Mouse (Mus musculus) limb, embryonic 11.5 days (tissue): Measurements from ENCODE around the gene Papln. TPM values are rescaled to one million over a fixed set of nuclear protein-coding genes. Genes with fewer than 3 reads are reported as not detected.

Experiments
- ATAC-seq: fragments of 200-750 bp; cut with Nextera tagmentation; 2 replicates; pipeline ENCODE4 v1.8.0; 2017; ENCODE audit warnings: low read depth; ENCODE audit not compliant: insufficient number of reproducible peaks, low FRiP score, low TSS enrichment
- DNase-seq: peaks from one replicate; pipeline ENCODE4 v3.0.0-alpha.2; 2015; ENCODE audit warnings: low spot score
- H3K27ac ChIP-seq: fragments of 300-500 bp; sonication (generic); replicated peaks from 2 replicates; pipeline ENCODE4 v1.5.1; 2014; ENCODE audit warnings: low read depth, mild to moderate bottlenecking, low read length
- H3K27me3 ChIP-seq: fragments of 300-500 bp; sonication (generic); 2 replicates; pipeline ENCODE4 v1.6.1; 2014; ENCODE audit warnings: mild to moderate bottlenecking, low read length, mixed read lengths; ENCODE audit not compliant: control insufficient read depth, insufficient read depth
- H3K36me3 ChIP-seq: fragments of 300-500 bp; sonication (generic); 2 replicates; pipeline ENCODE4 v1.6.1; 2014; ENCODE audit warnings: mild to moderate bottlenecking, low read length, moderate library complexity, mixed read lengths; ENCODE audit not compliant: control insufficient read depth, insufficient read depth
- H3K4me1 ChIP-seq: fragments of 300-500 bp; sonication (generic); 2 replicates; pipeline ENCODE4 v1.6.1; 2014; ENCODE audit warnings: low read length, mixed read lengths; ENCODE audit not compliant: control insufficient read depth, insufficient read depth
- H3K4me2 ChIP-seq: fragments of 300-500 bp; sonication (generic); 2 replicates; pipeline ENCODE4 v1.6.1; 2014; ENCODE audit warnings: low read depth, mild to moderate bottlenecking, moderate library complexity; ENCODE audit not compliant: severe bottlenecking
- H3K4me3 ChIP-seq: fragments of 300-500 bp; sonication (generic); 2 replicates; pipeline ENCODE4 v1.5.1; 2014; ENCODE audit warnings: low read depth, low read length
- H3K9ac ChIP-seq: fragments of 300-500 bp; sonication (generic); 2 replicates; pipeline ENCODE4 v1.6.1; 2014; ENCODE audit warnings: mild to moderate bottlenecking, low read length
- H3K9me3 ChIP-seq: fragments of 300-500 bp; sonication (generic); 2 replicates; pipeline ENCODE4 v1.6.1; 2016; ENCODE audit warnings: low read length; ENCODE audit not compliant: control insufficient read depth
- WGBS: fragments of 180-500 bp; shearing (Covaris S2); extraction: QIAGEN DNeasy Blood & Tissue Kit; methylation state at CpG from one replicate; pipeline ENCODE4 v1.1.7; 2014; 5-methylcytosine and 5-hydroxymethylcytosine counted together
- polyA plus RNA-seq: library from polyadenylated mRNA; unstranded; fragments of >200 nt; fragmentation: Nextera tagmentation; extraction: Ambion mirVana; gene quantifications from 2 replicates; pipeline ENCODE4 v1.2.1, GENCODE M21; 2014

The Papln gene
- polyA plus RNA-seq, 1 experiment from 2014 or later: not detected

GRCm38 (mm10) chr12:83789781-83790140 lies 26.3 kb downstream of the Papln start:
- ATAC-seq (no peak), DNase-seq (no peak)
- no peaks in the 10 kb centered on the region for H3K27me3 ChIP-seq
- no peak overlapping the region for H3K27ac ChIP-seq
- H3K9me3 ChIP-seq: no peaks in the 10 kb centered on the region
- WGBS: 36% methylated on average over 4 of the region's 4 CpGs
- H3K4me1 ChIP-seq: no peaks in the 10 kb centered on the region; the same call in 1 of the 2 replicates
- no peak overlapping the region for H3K4me2 ChIP-seq
- H3K9ac ChIP-seq: no peak overlapping the region
- H3K36me3 ChIP-seq: peaks cover 4% of the 10 kb centered on the region; the same call in 1 of the 2 replicates
- no peak overlapping the region for H3K4me3 ChIP-seq

GRCm38 (mm10) chr12:83790749-83791148 lies 27.3 kb downstream of the Papln start:
- Histone ChIP-seq H3K4me1 (no peaks in the 10 kb centered on the region; the same call in 1 of the 2 replicates), H3K4me2 (no peak overlapping the region), H3K27ac (no peak overlapping the region), H3K36me3 (peaks cover 5% of the 10 kb centered on the region; the same call in 1 of the 2 replicates), H3K4me3 (no peak overlapping the region), H3K27me3 (no peaks in the 10 kb centered on the region), H3K9ac (no peak overlapping the region), H3K9me3 (no peaks in the 10 kb centered on the region)
- WGBS: 86% methylated on average over 4 of the region's 4 CpGs
- ATAC-seq (no peak), DNase-seq (no peak)

GRCm38 (mm10) chr12:83791737-83792136 lies 28.3 kb downstream of the Papln start:
- no peak for ATAC-seq
- no peak for DNase-seq
- no peaks in the 10 kb centered on the region for H3K9me3 ChIP-seq
- no peak overlapping the region for H3K4me3 ChIP-seq
- 91% methylated on average over 10 of the region's 10 CpGs for WGBS
- H3K27ac ChIP-seq: no peak overlapping the region
- no peaks in the 10 kb centered on the region for H3K27me3 ChIP-seq
- no peaks in the 10 kb centered on the region; the same call in 1 of the 2 replicates for H3K4me1 ChIP-seq
- H3K9ac ChIP-seq: no peak overlapping the region
- no peak overlapping the region for H3K4me2 ChIP-seq
- H3K36me3 ChIP-seq: peaks cover 8% of the 10 kb centered on the region; the same call in 1 of the 2 replicates

- ATAC-seq (no peak), DNase-seq (no peak)
- 66% methylated on average over 10 of the region's 10 CpGs for WGBS
- no peaks in the 10 kb centered on the region for H3K27me3 ChIP-seq
- H3K4me2 ChIP-seq: no peak overlapping the region
- no peaks in the 10 kb centered on the region for H3K9me3 ChIP-seq
- peaks cover 8% of the 10 kb centered on the region; the same call in 1 of the 2 replicates for H3K36me3 ChIP-seq
- no peak overlapping the region for H3K27ac ChIP-seq
- no peak overlapping the region for H3K9ac ChIP-seq
- no peak overlapping the region for H3K4me3 ChIP-seq
- no peaks in the 10 kb centered on the region; the same call in 1 of the 2 replicates for H3K4me1 ChIP-seq
Measured at GRCm38 (mm10) chr12:83792706-83793410, 29.4 kb downstream of the Papln start.

- Histone ChIP-seq H3K36me3 (peaks cover 12% of the 10 kb centered on the region), H3K4me3 (no peak overlapping the region), H3K27ac (no peak overlapping the region), H3K4me2 (no peak overlapping the region), H3K9ac (no peak overlapping the region), H3K27me3 (no peaks in the 10 kb centered on the region), H3K9me3 (no peaks in the 10 kb centered on the region), H3K4me1 (no peaks in the 10 kb centered on the region; the same call in 1 of the 2 replicates)
- no peak for DNase-seq
- ATAC-seq: no peak
- WGBS: 80% methylated on average over 2 of the region's 2 CpGs
Measured at GRCm38 (mm10) chr12:83795051-83795450, 31.6 kb downstream of the Papln start.

- Histone ChIP-seq H3K4me2 (no peak overlapping the region), H3K27ac (no peak overlapping the region), H3K9ac (no peak overlapping the region), H3K4me1 (no peaks in the 10 kb centered on the region; the same call in 1 of the 2 replicates), H3K36me3 (peaks cover 12% of the 10 kb centered on the region), H3K4me3 (no peak overlapping the region), H3K9me3 (no peaks in the 10 kb centered on the region), H3K27me3 (no peaks in the 10 kb centered on the region)
- WGBS: 91% methylated on average over 7 of the region's 7 CpGs
- ATAC-seq (no peak), DNase-seq (no peak)
Measured at GRCm38 (mm10) chr12:83795586-83795985, 32.2 kb downstream of the Papln start.

- H3K4me3 ChIP-seq: no peak overlapping the region
- H3K9ac ChIP-seq: no peak overlapping the region
- ATAC-seq (no peak), DNase-seq (no peak)
- 93% methylated on average over 5 of the region's 5 CpGs for WGBS
- H3K9me3 ChIP-seq: no peaks in the 10 kb centered on the region
- H3K4me1 ChIP-seq: no peaks in the 10 kb centered on the region
- no peak overlapping the region for H3K27ac ChIP-seq
- no peaks in the 10 kb centered on the region for H3K27me3 ChIP-seq
- H3K4me2 ChIP-seq: no peak overlapping the region
- H3K36me3 ChIP-seq: peaks cover 8% of the 10 kb centered on the region
Measured at GRCm38 (mm10) chr12:83798313-83798712, 34.9 kb downstream of the Papln start.

GRCm38 (mm10) chr12:83800943-83801342 lies 37.5 kb downstream of the Papln start:
- ATAC-seq (no peak), DNase-seq (no peak)
- Histone ChIP-seq H3K9me3 (no peaks in the 10 kb centered on the region), H3K27ac (no peak overlapping the region), H3K36me3 (peaks cover 27% of the 10 kb centered on the region), H3K9ac (no peak overlapping the region), H3K27me3 (no peaks in the 10 kb centered on the region), H3K4me3 (no peak overlapping the region), H3K4me2 (no peak overlapping the region), H3K4me1 (no peaks in the 10 kb centered on the region)
- WGBS: 72% methylated on average over 9 of the region's 9 CpGs
